Mouse (Mus musculus) adrenal gland, postnatal 14 days (tissue): ENCODE measurements at regions not wholly inside any gene's neighbourhood (a gene's known extent, or its start where the extent isn't known, plus 50 kb on each side); places are given as distances from the start of the nearest gene placed in this dataset.
A peak's percentile ranks its signal among the peaks of the same experiment; 100 is the strongest.

ENCODE experiments used
- DNase-seq: peaks from one replicate; pipeline ENCODE4 v3.0.0; 2021; ENCODE audit warnings: mixed read lengths

- no peak for DNase-seq
Observed at GRCm38 (mm10) chr7:73637101-73637809, 95.6 kb upstream of the Chd2 start.

DNA sequence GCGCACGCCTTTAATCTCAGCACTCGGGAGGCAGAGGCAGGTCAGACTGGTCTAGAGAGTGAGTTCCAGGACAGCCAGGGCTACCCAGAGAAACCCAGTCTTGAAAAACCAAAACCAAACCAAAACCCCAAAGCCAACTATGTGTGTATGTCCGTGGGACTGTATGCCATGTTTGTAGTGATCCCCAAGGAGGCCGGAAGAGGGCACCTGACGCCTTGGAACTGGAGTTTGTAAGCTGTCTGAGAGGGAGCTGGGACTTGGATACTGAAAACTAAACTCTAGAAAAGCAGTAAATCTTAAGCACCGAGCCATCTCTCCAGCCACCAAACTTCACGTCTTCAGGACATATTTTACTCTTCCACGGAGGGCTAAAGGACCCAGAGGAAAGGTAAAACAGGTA lies 93.8 kb upstream of the Chd2 start:
- DNase-seq: no peak

DNA sequence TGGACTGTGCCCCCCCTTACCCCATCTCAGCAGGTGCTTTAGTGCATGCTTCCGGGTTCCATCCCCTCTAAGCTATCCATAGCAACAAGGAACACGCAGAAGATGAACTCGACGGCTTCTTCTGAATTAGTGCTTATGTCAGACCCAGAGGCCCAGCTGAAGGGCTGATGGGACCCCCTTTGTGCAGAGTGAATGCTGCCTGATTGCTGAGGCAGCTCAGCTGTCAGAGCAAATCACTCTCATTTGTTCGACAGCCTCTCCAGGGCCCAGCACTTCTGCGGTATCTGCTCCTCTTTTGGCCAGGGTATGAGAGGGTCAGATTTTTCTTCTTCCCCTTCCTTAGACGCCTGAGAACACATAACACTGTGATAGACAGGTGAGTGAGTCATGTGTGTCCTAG lies 89.2 kb upstream of the Chd2 start:
- DNase-seq: no peak

DNA sequence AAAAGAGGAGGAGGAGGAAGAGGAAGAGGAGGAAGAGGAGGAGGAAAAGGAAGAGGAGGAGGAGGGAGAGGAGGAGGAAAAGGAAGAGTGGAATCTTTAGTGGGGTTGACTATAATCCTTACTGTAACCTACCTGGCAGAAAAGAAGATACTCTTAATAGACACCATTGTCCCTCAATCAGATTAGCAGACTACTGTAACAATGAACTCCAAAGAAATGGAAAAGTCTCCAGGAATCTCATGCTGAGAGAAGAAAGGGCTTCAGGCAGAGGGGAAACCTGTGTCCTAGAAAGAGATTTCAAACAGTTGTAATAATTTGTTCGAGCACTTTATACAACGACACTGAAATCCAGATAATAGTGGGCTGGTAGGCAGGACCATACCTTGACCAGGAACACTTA lies 87.6 kb upstream of the Chd2 start:
- no peak for DNase-seq

DNA sequence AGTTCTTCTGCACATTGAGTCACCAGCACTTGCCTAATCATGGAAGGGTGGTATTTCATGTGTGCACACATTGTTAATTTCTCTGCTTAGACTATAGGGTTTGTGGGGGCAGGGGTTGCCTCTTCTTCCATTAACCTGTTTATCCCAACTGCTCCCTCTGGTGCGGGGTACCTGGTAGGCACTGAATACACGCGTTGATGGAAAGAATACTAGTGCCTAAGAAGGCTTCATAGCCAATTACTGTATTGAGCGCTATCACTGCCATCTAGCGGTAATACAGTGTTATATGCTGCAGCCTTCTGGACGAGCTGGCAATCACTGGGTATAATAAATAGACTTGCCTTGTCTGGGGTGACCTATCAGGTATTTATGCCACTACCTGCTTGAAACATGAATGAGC lies 86.4 kb upstream of the Chd2 start:
- peak; percentile 78 for DNase-seq

DNA sequence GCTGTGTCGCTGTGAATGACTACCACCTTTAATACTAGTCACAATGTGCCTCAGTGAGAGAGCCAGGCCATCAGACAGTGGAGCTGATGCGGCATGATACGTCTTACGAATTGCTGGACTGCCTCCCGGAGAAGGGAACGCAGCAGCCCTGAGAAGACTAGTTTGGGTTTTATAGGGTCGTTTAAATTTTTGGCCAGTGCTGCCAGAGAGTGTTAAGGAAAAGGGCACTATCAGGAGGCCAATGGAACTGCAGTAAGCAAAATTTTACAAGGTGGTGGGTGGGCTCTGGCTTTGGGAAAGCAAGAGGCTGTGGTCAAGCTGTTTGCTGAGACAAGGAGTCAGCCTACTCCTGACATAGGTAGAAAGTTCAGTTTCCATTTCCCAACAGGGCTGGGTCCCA lies 84.7 kb upstream of the Chd2 start:
- no peak for DNase-seq

- DNase-seq: no peak
Observed at GRCm38 (mm10) chr7:73625651-73626050, 84.0 kb upstream of the Chd2 start.

- DNase-seq: no peak
Observed at GRCm38 (mm10) chr7:73624992-73625391, 83.4 kb upstream of the Chd2 start.

DNA sequence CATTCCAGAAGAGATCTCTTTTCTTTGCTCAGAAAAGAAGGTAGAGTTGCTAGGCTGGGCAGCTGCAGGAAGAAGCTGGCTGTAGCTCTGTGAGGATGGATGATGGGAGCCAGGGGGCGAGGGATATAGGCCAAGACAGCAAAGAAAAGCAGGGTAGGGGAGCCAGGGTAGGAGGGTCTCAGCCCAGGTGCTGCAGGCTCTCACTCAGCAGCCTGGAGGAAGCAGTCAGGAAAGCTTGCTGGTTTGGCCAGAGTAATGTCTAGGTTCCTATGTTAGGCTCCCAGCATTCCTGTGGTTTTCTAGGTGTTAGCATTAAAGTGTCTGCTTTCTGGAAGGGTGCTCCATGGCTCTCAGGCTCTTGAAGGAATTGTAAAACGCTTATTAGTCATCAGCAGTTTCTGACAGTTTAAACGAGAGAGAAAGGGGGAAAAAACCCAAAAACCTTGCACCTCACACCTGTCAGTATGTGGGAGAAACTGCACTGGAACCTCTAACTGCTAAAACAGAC lies 82.5 kb upstream of the Chd2 start:
- DNase-seq: no peak

DNA sequence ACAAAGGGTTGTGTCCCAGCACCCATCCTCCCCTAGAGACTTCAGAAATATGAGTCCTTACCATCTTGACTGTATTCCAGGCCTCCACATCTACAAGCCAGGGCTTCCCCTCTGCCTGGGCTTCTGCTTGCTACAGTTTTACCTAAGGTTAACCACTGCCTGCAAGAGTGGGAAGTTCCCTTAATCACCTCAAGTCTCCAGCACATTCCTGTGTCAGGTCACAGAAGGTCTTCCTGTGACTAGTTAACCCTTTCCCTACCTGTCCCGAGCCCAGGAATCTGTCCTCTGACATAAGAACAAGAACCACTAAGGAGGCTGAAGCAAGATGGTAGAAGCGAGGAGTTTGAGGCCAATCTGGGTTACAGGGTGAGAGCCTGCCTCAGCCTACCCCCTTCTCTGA lies 80.8 kb upstream of the Chd2 start:
- DNase-seq: no peak

- DNase-seq: no peak
Observed at GRCm38 (mm10) chr7:73620341-73620740, 78.7 kb upstream of the Chd2 start.

- DNase-seq: no peak
Observed at GRCm38 (mm10) chr7:73618758-73619416, 77.3 kb upstream of the Chd2 start.

GRCm38 (mm10) chr7:73617910-73618757 lies 76.5 kb upstream of the Chd2 start:
- DNase-seq: peak; percentile 99

DNA sequence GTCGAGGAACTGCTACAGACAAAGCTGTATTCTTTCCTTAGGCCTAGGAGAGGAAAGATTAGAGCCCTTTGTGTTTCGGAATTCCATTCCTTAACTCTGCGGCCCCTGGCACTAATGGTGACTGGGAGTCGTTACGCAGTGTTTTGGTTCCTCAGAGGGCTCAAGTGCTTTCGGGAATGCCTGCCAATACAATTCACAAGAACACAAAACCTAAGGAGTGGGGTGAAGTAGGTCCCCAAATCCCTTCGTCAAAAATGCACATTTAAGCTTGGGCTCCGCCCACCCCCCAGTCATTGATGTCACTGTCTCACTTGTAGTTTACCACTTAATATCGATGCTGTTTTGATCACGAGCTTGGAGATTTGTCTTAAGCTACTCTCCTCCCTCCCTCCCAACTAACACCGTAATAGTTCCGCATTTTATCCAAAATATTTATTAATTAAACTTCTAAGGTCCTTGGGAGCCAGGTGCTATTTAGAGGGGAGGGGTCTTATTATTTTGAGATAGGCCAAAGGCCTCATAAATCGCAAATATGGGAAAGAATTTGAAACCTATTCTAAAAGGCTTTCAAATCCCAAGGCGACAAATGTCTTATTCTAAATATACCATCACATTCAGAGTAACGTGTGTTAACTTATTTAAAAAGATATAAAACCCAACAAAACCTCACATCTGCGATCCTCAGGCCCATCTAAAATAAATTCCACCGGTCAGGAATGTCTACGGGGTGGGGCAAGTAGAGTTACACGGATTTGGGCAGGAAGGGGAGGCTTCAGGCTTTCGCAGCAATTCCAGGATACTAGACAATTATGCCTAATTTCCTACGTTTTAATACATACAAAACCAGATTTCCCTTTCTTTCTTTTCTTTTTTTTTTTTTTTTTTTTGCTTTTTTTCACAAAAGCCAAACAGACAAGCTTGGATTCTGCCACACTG lies 75.6 kb upstream of the Chd2 start:
- peak; percentile 71 for DNase-seq

GRCm38 (mm10) chr7:73616015-73616414 lies 74.4 kb upstream of the Chd2 start:
- no peak for DNase-seq

- DNase-seq: no peak
Observed at GRCm38 (mm10) chr7:73614840-73615555, 73.4 kb upstream of the Chd2 start.

DNA sequence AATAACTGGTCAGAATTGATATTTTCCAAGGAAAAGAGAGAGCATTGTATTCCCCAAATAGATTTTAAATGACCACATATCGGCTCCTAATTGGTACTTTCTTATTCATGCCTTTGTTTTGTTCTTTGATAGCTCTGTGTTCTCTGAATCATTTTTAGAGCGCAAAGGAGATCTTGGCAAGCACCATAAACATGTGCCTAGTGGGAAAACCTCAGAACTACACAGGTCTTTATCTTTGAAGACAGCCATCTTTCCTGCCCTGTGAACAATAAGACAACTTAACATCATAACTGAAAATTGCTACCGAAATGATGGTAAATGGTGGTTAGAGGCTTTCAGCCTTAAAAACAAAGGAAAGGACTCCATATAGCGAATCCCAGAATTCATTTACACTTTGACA lies 72.7 kb upstream of the Chd2 start:
- no peak for DNase-seq

DNA sequence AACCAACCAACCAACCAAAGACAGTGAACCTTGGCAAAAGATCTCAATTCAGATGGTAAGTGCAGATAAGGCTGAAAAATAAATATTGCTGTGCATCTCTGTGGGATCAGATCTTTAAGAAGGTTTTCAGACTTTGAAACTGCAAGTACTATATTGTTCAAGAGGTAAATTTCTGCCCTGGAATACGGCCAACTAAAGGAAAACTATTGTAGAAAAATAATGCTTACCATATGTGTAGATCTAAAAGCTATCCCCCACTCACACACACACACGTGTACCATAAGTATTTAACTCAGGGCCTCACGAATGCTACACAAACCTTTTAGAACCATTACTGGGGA lies 71.1 kb upstream of the Chd2 start:
- no peak for DNase-seq

- DNase-seq: peak; percentile 21
Observed at GRCm38 (mm10) chr7:73611866-73612751, 70.5 kb upstream of the Chd2 start.

GRCm38 (mm10) chr7:73608804-73609275 lies 67.2 kb upstream of the Chd2 start:
- DNase-seq: no peak
